Mouse (Mus musculus) cortical plate, adult 2 months (tissue): ENCODE results near the gene Gm37240. TPM values are rescaled to one million over a fixed set of nuclear protein-coding genes. Genes with fewer than 3 reads are reported as not detected.

Experiments
- H3K27ac ChIP-seq: fragments of 200-500 bp; 2 replicates; pipeline ENCODE4 v1.5.1; 2012; ENCODE audit warnings: low read length, control low read depth, inconsistent platforms; ENCODE audit not compliant: insufficient read depth
- H3K4me1 ChIP-seq: fragments of 200-500 bp; 2 replicates; pipeline ENCODE4 v1.6.1; 2011; ENCODE audit warnings: low read length; ENCODE audit not compliant: control insufficient read depth, insufficient read depth
- H3K4me3 ChIP-seq: fragments of 200-500 bp; 2 replicates; pipeline ENCODE4 v1.5.1; 2011; ENCODE audit warnings: mild to moderate bottlenecking, low read length, control low read depth; ENCODE audit not compliant: insufficient read depth
- CTCF ChIP-seq: fragments of 200-500 bp; IDR thresholded peaks from 2 replicates; pipeline ENCODE4 v1.5.1; 2011; ENCODE audit warnings: mild to moderate bottlenecking, control low read depth, low read length; ENCODE audit not compliant: insufficient read depth; ENCODE audit errors: extremely low read depth
- POLR2A ChIP-seq: fragments of 200-500 bp; IDR thresholded peaks from 2 replicates; pipeline ENCODE4 v1.6.1; 2011; ENCODE audit warnings: mild to moderate bottlenecking, low read length, control low read depth; ENCODE audit not compliant: insufficient read depth; ENCODE audit errors: extremely low read depth
- polyA plus RNA-seq: library from polyadenylated mRNA; depleted of rRNA; stranded (reverse); fragments of >200 nt; gene quantifications from 2 replicates; pipeline ENCODE4 v1.2.3, GENCODE M21; 2012

The Gm37240 gene
- polyA plus RNA-seq, 1 experiment: 0.81 TPM

DNA sequence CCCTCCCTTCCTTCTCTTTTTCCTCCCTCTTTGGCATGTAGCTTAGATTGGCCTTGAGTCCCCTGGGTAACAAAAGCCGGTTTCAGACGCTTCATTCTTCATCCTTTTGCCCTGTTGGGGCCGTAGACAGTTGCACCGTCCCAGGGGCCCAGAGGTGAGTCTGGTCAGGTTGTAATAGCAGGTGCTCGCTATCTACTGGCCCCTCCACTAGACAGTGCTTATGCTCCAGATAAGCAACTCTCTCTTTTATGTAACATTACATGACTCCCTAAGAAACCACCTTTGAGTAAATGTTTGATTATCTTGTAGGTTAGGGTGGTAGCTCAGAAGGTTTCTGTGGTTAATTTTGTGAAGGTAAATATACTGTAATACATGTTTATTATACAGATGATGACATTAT lies 1051.3 kb downstream of the Gm37240 start:
- no peak overlapping the region for H3K4me3 ChIP-seq
- TF ChIP-seq CTCF (no peak), POLR2A (no peak)
- no peaks in the 10 kb centered on the region for H3K4me1 ChIP-seq
- H3K27ac ChIP-seq: no peak overlapping the region

- TF ChIP-seq CTCF (no peak), POLR2A (no peak)
- no peaks in the 10 kb centered on the region for H3K4me1 ChIP-seq
- no peak overlapping the region for H3K4me3 ChIP-seq
- no peak overlapping the region for H3K27ac ChIP-seq
Observed at GRCm38 (mm10) chr3:84829366-84829765, 1058.0 kb downstream of the Gm37240 start.

DNA sequence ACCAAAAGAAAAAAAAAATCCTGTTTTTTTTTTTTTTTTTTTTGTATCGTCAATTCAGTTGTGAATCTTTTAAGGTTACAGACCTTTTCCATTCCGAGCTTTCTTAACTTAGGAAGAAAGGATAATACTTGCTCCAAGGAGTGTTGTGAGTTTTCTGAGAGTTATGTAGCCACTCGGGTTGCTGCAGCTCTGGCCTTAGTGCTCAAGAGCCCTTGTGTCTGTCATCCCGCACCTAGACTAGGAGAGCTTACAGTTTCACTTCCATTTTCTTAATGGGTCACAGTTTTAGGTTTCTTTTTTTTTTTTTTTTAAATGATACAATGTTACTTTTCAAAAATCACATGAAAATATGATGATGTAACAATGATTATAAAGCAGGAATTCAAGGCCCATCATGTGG lies 1059.7 kb downstream of the Gm37240 start:
- TF ChIP-seq POLR2A (no peak), CTCF (no peak)
- Histone ChIP-seq H3K4me3 (no peak overlapping the region), H3K27ac (no peak overlapping the region), H3K4me1 (no peaks in the 10 kb centered on the region)

GRCm38 (mm10) chr3:84826938-84827337 lies 1060.4 kb downstream of the Gm37240 start:
- no peak for TF ChIP-seq POLR2A
- no peak for TF ChIP-seq CTCF
- Histone ChIP-seq H3K27ac (no peak overlapping the region), H3K4me1 (no peaks in the 10 kb centered on the region), H3K4me3 (no peak overlapping the region)

DNA sequence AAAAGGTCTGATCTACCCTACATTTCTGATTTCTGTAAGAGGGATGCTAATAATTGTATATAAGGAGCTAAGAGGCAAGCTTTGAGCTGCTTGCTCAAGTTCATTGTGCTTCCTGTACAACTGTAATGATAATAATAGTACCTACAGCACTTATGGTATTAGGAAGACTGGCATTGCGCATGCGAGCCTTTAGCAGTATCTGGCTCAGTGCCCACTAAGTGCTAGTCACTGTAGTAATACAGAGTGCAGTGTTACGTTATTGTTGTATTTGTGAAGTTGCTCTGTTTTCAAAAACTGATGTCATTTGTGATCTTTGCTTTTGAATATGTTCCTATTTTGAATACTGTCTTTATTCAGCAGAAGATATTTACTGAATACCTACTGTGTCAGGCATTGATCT lies 1060.9 kb downstream of the Gm37240 start:
- Histone ChIP-seq H3K4me1 (no peaks in the 10 kb centered on the region), H3K4me3 (no peak overlapping the region), H3K27ac (no peak overlapping the region)
- no peak for TF ChIP-seq CTCF
- TF ChIP-seq POLR2A: no peak

GRCm38 (mm10) chr3:84825990-84826389 lies 1061.3 kb downstream of the Gm37240 start:
- H3K4me1 ChIP-seq: no peaks in the 10 kb centered on the region
- TF ChIP-seq CTCF: no peak
- TF ChIP-seq POLR2A: no peak
- H3K27ac ChIP-seq: no peak overlapping the region
- no peak overlapping the region for H3K4me3 ChIP-seq

DNA sequence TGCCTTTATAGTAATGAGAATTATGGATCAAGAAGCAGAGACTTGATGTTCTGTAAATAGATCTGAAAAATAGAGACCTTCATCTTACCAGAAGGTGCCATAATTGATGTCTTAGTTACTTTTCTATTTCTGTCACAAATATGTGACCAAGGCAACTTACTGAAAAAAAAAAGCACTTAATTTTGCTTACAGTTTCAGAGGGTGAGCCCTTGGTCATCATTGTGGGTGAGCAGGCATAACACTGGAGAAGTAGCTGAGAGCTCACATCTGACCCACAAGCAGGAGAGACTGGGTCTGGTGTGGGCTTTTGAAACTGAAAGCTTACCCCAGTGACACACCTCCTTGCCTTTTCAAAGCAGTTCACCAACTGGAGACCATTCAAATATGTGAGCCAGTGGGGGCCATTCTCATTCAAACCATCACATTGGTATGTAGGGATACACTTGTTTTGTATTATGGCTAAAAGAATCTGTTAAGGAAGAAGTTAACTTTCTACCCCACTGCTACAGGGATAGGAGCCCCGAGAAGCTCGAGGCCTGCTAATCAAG lies 1066.6 kb downstream of the Gm37240 start:
- Histone ChIP-seq H3K4me1 (no peaks in the 10 kb centered on the region; the same call in 1 of the 2 replicates), H3K4me3 (no peak overlapping the region), H3K27ac (no peak overlapping the region)
- TF ChIP-seq POLR2A (no peak), CTCF (no peak)

GRCm38 (mm10) chr3:84816951-84817350 lies 1070.4 kb downstream of the Gm37240 start:
- H3K27ac ChIP-seq: no peak overlapping the region
- no peaks in the 10 kb centered on the region; the same call in 1 of the 2 replicates for H3K4me1 ChIP-seq

GRCm38 (mm10) chr3:84815461-84815860 lies 1071.9 kb downstream of the Gm37240 start:
- Histone ChIP-seq H3K27ac (no peak overlapping the region), H3K4me3 (peak overlapping the region; percentile 77), H3K4me1 (no peaks in the 10 kb centered on the region; the same call in 1 of the 2 replicates)
- TF ChIP-seq CTCF: no peak
- no peak for TF ChIP-seq POLR2A

More at GRCm38 (mm10) chr3:84816951-84817350, 1070.4 kb downstream of the Gm37240 start:
- no peak overlapping the region for H3K4me3 ChIP-seq
- no peak for TF ChIP-seq CTCF
- no peak for TF ChIP-seq POLR2A

DNA sequence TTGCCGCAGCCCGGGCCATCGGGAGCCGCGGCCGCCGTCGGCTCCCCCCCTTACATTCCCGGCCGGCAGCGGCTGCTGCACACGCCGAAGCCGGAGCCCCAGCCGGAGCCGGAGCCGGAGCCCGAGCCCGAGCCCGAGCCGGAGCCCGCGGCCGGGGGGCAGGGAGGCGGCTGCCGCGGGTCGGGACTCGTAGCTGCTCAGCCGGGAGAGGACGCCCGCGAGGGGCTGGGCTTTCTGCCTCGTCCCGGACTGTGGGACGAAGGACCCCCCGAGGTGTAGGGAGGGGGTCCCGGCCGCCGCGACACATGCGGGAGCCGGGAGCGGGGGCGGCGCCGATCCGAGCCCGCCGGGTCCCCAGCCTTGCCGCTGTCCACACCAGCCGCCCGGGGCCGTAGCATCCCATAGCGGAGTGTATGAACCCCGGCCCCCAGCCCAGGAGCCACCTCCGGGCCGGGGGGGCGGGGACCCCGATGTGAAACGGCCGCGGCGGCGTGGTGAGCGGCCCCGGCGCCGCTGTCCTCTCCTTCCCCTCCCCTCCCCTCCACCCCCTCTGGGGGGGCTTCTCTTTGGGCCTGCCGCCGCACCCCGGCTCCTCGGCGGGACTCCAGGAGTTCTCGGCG lies 1072.4 kb downstream of the Gm37240 start, which contains the start of gene Fbxw7:
Gene Fbxw7 (plus strand): TSS at position 507 of the 620 bp plus-strand sequence.
- H3K4me1 ChIP-seq: no peaks in the 10 kb centered on the region; the same call in 1 of the 2 replicates
- H3K27ac ChIP-seq: peak within 1 kb of the TSS; percentile 33
- H3K4me3 ChIP-seq: peak within 1 kb of the TSS; percentile 77
- TF ChIP-seq CTCF (no peak), POLR2A (no peak)
